Mouse (Mus musculus): ENCODE data around the gene Tjp3.

GRCm38 (mm10) chr10:81319330-81319699, 27.9 kb upstream of the Tjp3 start:
- no peak for TF ChIP-seq GATA1 (IDR thresholded peaks at IDR 0.05; ENCODE audit: borderline replicate concordance, low read length)
- no peak for TF ChIP-seq FLI1 (IDR thresholded peaks at IDR 0.05; ENCODE audit: low read length)

All from megakaryocyte, embryonic 14.5 days (primary cell).